Mouse (Mus musculus) megakaryocyte, embryonic 14.5 days (primary cell): ENCODE results near the gene Tshb.

Source experiments
- FLI1 ChIP-seq: IDR thresholded peaks from 2 replicates; pipeline ENCODE4 v1.6.1; 2012; ENCODE audit warnings: low read length, inconsistent platforms, mixed read lengths
- GATA1 ChIP-seq: IDR thresholded peaks from 3 replicates; pipeline ENCODE4 v1.6.1; 2012; ENCODE audit warnings: mixed read lengths, low read length, inconsistent platforms, borderline replicate concordance

GRCm38 (mm10) chr3:102748038-102748437 is 34.5 kb downstream of the Tshb start:
- TF ChIP-seq FLI1 (no peak), GATA1 (no peak)
